Mouse (Mus musculus) ES-E14 (cell line): ENCODE results near the gene Dgkd. TPM values are rescaled to one million over a fixed set of nuclear protein-coding genes. Genes with fewer than 3 reads are reported as not detected.

ENCODE experiments used
- DNase-seq: peaks from one replicate; pipeline ENCODE4 v3.0.0-alpha.2; 2013; ENCODE audit warnings: low read depth, low spot score
- H3K27ac ChIP-seq: 2 replicates; pipeline ENCODE4 v1.5.1; 2012; ENCODE audit warnings: low read depth, mild to moderate bottlenecking, low read length, moderate library complexity, mixed read lengths; ENCODE audit not compliant: poor library complexity, insufficient read depth, severe bottlenecking
- H3K36me3 ChIP-seq: 2 replicates; pipeline ENCODE4 v1.6.1; 2012; ENCODE audit warnings: mild to moderate bottlenecking, low read length, moderate library complexity, mixed read lengths; ENCODE audit not compliant: control insufficient read depth, poor library complexity, insufficient read depth, severe bottlenecking
- H3K4me1 ChIP-seq, 2 experiments: fragments of 150-350 bp in 1 of 2; sonication (generic) in 1 of 2; 2 replicates each; pipeline ENCODE4 v1.6.1; 2012; ENCODE audit warnings: low read length in 2 of 2, mild to moderate bottlenecking in 1 of 2, mixed read lengths in 1 of 2; ENCODE audit not compliant: control insufficient read depth in 2 of 2, insufficient read depth in 2 of 2, poor library complexity in 1 of 2
- H3K4me3 ChIP-seq, 2 experiments: fragments of 150-350 bp in 1 of 2; sonication (generic) in 1 of 2; 2 replicates each; pipeline ENCODE4 v1.5.1; 2012; ENCODE audit warnings: low read length in 2 of 2, low read depth in 1 of 2, mild to moderate bottlenecking in 1 of 2, mixed read lengths in 1 of 2; ENCODE audit not compliant: insufficient read depth in 1 of 2, poor library complexity in 1 of 2, severe bottlenecking in 1 of 2
- H3K9ac ChIP-seq: 2 replicates; pipeline ENCODE4 v1.6.1; 2012; ENCODE audit warnings: low read depth, mild to moderate bottlenecking, low read length, mixed read lengths; ENCODE audit not compliant: poor library complexity, insufficient read depth, severe bottlenecking
- H3K9me3 ChIP-seq: fragments of 150-350 bp; sonication (generic); 2 replicates; pipeline ENCODE4 v1.6.1; 2012; ENCODE audit warnings: low read depth, mild to moderate bottlenecking, low read length; ENCODE audit not compliant: control insufficient read depth, insufficient read depth
- CHD2 ChIP-seq: IDR thresholded peaks from 2 replicates; pipeline ENCODE4 v1.6.1; 2014; ENCODE audit warnings: mild to moderate bottlenecking, low read depth, low read length, inconsistent platforms
- HCFC1 ChIP-seq: IDR thresholded peaks from 2 replicates; pipeline ENCODE4 v1.6.1; 2012; ENCODE audit warnings: low read length, inconsistent platforms, borderline replicate concordance; ENCODE audit not compliant: insufficient read depth
- MAFK ChIP-seq: IDR thresholded peaks from 2 replicates; pipeline ENCODE4 v1.6.1; 2014; ENCODE audit warnings: mild to moderate bottlenecking, low read depth, low read length, inconsistent platforms; ENCODE audit not compliant: insufficient read depth
- ZC3H11A ChIP-seq: IDR thresholded peaks from 2 replicates; pipeline ENCODE4 v1.6.1; 2012; ENCODE audit warnings: low read depth, mild to moderate bottlenecking, inconsistent platforms, low read length, borderline replicate concordance
- ZNF384 ChIP-seq: IDR thresholded peaks from 2 replicates; pipeline ENCODE4 v1.6.1; 2012; ENCODE audit warnings: low read depth, low read length, inconsistent platforms
- in situ Hi-C, 2 experiments: fragments of 600-800 bp; cut with MboI; formaldehyde crosslinking; loops; one replicate each; pipeline ENCODE4 v1.15.1; 2025; ENCODE audit warnings: low sequenced_read_pairs in 2 of 2, inconsistent platforms in 1 of 2; ENCODE audit not compliant: unreplicated experiment in 2 of 2
- total RNA-seq: library from RNA; depleted of rRNA; stranded (reverse); fragments of 300-350 nt; gene quantifications from 2 replicates; pipeline ENCODE4 v1.2.3, GENCODE M21; 2012

The Dgkd gene
- total RNA-seq, 1 experiment: 37.4 TPM

- H3K9ac ChIP-seq: no peak overlapping the region; the same call in 1 of the 2 replicates
- H3K27ac ChIP-seq: no peak overlapping the region
- no peak for DNase-seq
- no peaks in the 10 kb centered on the region for H3K4me1 ChIP-seq
- in situ Hi-C loops: no loop called here
- TF ChIP-seq ZNF384 (no peak), HCFC1 (no peak), ZC3H11A (no peak), MAFK (no peak), CHD2 (no peak)
- no peak overlapping the region for H3K4me3 ChIP-seq
- H3K9me3 ChIP-seq: no peaks in the 10 kb centered on the region
- 0 out of 2 replicates have a peak, but pooled peaks cover 2% of the 10 kb centered on the region for H3K36me3 ChIP-seq
These were observed 106.9 kb downstream of the Dgkd start for GRCm38 (mm10) chr1:87959998-87960431.

- in situ Hi-C loops: no loop called here
- no peak for DNase-seq
- H3K4me1 ChIP-seq: no peaks in the 10 kb centered on the region
- H3K36me3 ChIP-seq: 0 out of 2 replicates have a peak, but pooled peaks cover 1% of the 10 kb centered on the region
- TF ChIP-seq ZC3H11A (no peak), CHD2 (no peak), MAFK (no peak), ZNF384 (no peak), HCFC1 (no peak)
- H3K9me3 ChIP-seq: no peaks in the 10 kb centered on the region
- H3K27ac ChIP-seq: no peak overlapping the region
- H3K4me3 ChIP-seq: no peak overlapping the region
- H3K9ac ChIP-seq: no peak overlapping the region
These were observed 107.7 kb downstream of the Dgkd start for GRCm38 (mm10) chr1:87960752-87961151.

- H3K36me3 ChIP-seq: no peaks in the 10 kb centered on the region
- in situ Hi-C loops: no loop called here
- no peak for TF ChIP-seq CHD2
- no peak for TF ChIP-seq ZC3H11A
- TF ChIP-seq HCFC1: no peak
- no peak for TF ChIP-seq ZNF384
- no peak for TF ChIP-seq MAFK
- DNase-seq: no peak
- no peak overlapping the region for H3K4me3 ChIP-seq
- no peaks in the 10 kb centered on the region for H3K9me3 ChIP-seq
- no peak overlapping the region for H3K27ac ChIP-seq
- no peak overlapping the region for H3K9ac ChIP-seq
- no peaks in the 10 kb centered on the region for H3K4me1 ChIP-seq
These were observed 108.5 kb downstream of the Dgkd start for GRCm38 (mm10) chr1:87961459-87962167.

DNA sequence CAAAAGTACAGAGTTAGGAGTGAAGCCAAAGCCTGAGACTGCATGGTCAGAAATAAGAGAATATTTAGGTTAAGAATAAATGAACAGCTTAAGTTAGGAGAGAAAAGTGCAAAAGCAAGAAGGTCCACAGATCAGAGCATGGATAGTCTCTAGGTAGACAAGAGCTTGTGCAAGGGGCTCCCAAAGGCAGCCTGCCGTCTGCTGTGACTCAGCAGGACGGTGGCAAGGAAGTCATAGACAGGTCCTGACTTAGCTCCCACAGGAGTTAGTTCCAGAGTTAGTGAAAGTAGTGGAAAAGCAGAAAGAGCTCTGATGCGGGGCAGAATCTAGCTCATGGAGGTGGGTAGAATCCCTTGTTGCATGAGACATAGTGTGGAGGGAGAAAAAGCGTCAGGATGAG is 117.3 kb downstream of the Dgkd start:
- H3K4me3 ChIP-seq: no peak overlapping the region
- no peak overlapping the region for H3K9ac ChIP-seq
- H3K9me3 ChIP-seq: no peaks in the 10 kb centered on the region
- in situ Hi-C loops: no loop called here
- TF ChIP-seq CHD2 (no peak), HCFC1 (no peak), ZNF384 (no peak), ZC3H11A (no peak), MAFK (no peak)
- H3K27ac ChIP-seq: no peak overlapping the region
- no peaks in the 10 kb centered on the region for H3K36me3 ChIP-seq
- no peaks in the 10 kb centered on the region for H3K4me1 ChIP-seq
- DNase-seq: no peak
